Mouse (Mus musculus) CH12.LX (cell line): ENCODE measurements around the gene Vamp2. TPM values are rescaled to one million over a fixed set of nuclear protein-coding genes. Genes with fewer than 3 reads are reported as not detected.

ENCODE experiments used
- DNase-seq: peaks from one replicate; pipeline ENCODE4 v3.0.0-alpha.2; 2013; ENCODE audit errors: extremely low read depth
- H3K27ac ChIP-seq: 2 replicates; pipeline ENCODE4 v1.5.1; 2012; ENCODE audit warnings: low read depth, mild to moderate bottlenecking, control low read depth, moderate library complexity; ENCODE audit not compliant: insufficient read depth
- H3K27me3 ChIP-seq: replicated peaks from 2 replicates; pipeline ENCODE3; 2012; ENCODE audit warnings: inconsistent platforms
- H3K36me3 ChIP-seq, 2 experiments: replicated peaks in 1 of 2; 2 replicates each; pipeline versions ENCODE3 to v1.6.1; 2012; ENCODE audit warnings: inconsistent platforms in 1 of 2, low read length in 1 of 2, mild to moderate bottlenecking in 1 of 2, mixed read lengths in 1 of 2, moderate library complexity in 1 of 2; ENCODE audit not compliant: control insufficient read depth in 1 of 2, insufficient read depth in 1 of 2
- H3K4me1 ChIP-seq, 2 experiments: 2 replicates each; pipeline ENCODE4 v1.6.1; 2012; ENCODE audit warnings: inconsistent platforms in 1 of 2, moderate library complexity in 1 of 2; ENCODE audit not compliant: insufficient read depth in 2 of 2, control insufficient read depth in 1 of 2
- H3K4me2 ChIP-seq: 2 replicates; pipeline ENCODE4 v1.6.1; 2012; ENCODE audit warnings: low read depth, mild to moderate bottlenecking, control low read depth; ENCODE audit not compliant: poor library complexity, insufficient read depth, severe bottlenecking
- H3K4me3 ChIP-seq, 3 experiments: fragments of 150-350 bp in 1 of 3; sonication (generic) in 1 of 3; replicated peaks in 1 of 3; 2 replicates each; pipeline versions ENCODE3 to v1.5.1; 2011 to 2012; ENCODE audit warnings: low read depth in 2 of 3, low read length in 2 of 3, mild to moderate bottlenecking in 2 of 3, moderate library complexity in 2 of 3, control low read depth in 1 of 3, improper control_type of control experiment in 1 of 3, inconsistent platforms in 1 of 3, mixed read lengths in 1 of 3; ENCODE audit not compliant: poor library complexity in 1 of 3
- H3K79me2 ChIP-seq: replicated peaks from 2 replicates; pipeline ENCODE4 v1.6.1; 2012; ENCODE audit warnings: mild to moderate bottlenecking, moderate library complexity; ENCODE audit not compliant: control insufficient read depth, poor library complexity, insufficient read depth, severe bottlenecking; ENCODE audit errors: extremely low read depth
- H3K9ac ChIP-seq: 2 replicates; pipeline ENCODE4 v1.6.1; 2012; ENCODE audit warnings: low read depth, mild to moderate bottlenecking, control low read depth, moderate library complexity; ENCODE audit not compliant: insufficient read depth
- H3K9me3 ChIP-seq: replicated peaks from 2 replicates; pipeline ENCODE3; 2012; ENCODE audit warnings: low read length, inconsistent platforms, mixed read lengths
- BHLHE40 ChIP-seq: IDR thresholded peaks from 2 replicates; pipeline ENCODE4 v1.6.1; 2011; ENCODE audit warnings: mild to moderate bottlenecking, low read depth, low read length, improper control_type of control experiment
- CHD2 ChIP-seq: IDR thresholded peaks from 2 replicates; pipeline ENCODE4 v1.6.1; 2011; ENCODE audit warnings: low read length, improper control_type of control experiment
- CTCF ChIP-seq, 2 experiments: IDR thresholded peaks in 1 of 2; conservative IDR thresholded peaks in 1 of 2; 2 replicates each; pipeline ENCODE4 v1.5.1; 2011 to 2012; ENCODE audit warnings: low read depth in 2 of 2, low read length in 2 of 2, improper control_type of control experiment in 1 of 2, inconsistent platforms in 1 of 2, mild to moderate bottlenecking in 1 of 2, moderate library complexity in 1 of 2
- E2F4 ChIP-seq: IDR thresholded peaks from 2 replicates; pipeline ENCODE4 v1.6.1; 2011; ENCODE audit warnings: low read depth, low read length, improper control_type of control experiment; ENCODE audit not compliant: insufficient replicate concordance
- ELF1 ChIP-seq: IDR thresholded peaks from 2 replicates; pipeline ENCODE4 v1.6.1; 2014; ENCODE audit warnings: low read depth, mild to moderate bottlenecking, inconsistent platforms, low read length, improper control_type of control experiment
- HCFC1 ChIP-seq: IDR thresholded peaks from 2 replicates; pipeline ENCODE4 v1.6.1; 2012; ENCODE audit warnings: low read depth, mild to moderate bottlenecking, inconsistent platforms, low read length, improper control_type of control experiment
- MAFK ChIP-seq: IDR thresholded peaks from 2 replicates; pipeline ENCODE4 v1.6.1; 2011; ENCODE audit warnings: low read length, improper control_type of control experiment; ENCODE audit not compliant: insufficient replicate concordance
- MAZ ChIP-seq: IDR thresholded peaks from 2 replicates; pipeline ENCODE4 v1.6.1; 2012; ENCODE audit warnings: low read depth, mild to moderate bottlenecking, inconsistent platforms, low read length, improper control_type of control experiment, moderate library complexity
- MEF2A ChIP-seq: IDR thresholded peaks from 2 replicates; pipeline ENCODE4 v1.6.1; 2014; ENCODE audit warnings: low read depth, mild to moderate bottlenecking, inconsistent platforms, low read length, improper control_type of control experiment, borderline replicate concordance
- MXI1 ChIP-seq: IDR thresholded peaks from 2 replicates; pipeline ENCODE4 v1.6.1; 2011; ENCODE audit warnings: mild to moderate bottlenecking, low read depth, low read length, improper control_type of control experiment
- MYC ChIP-seq: IDR thresholded peaks from 2 replicates; pipeline ENCODE4 v1.6.1; 2011; ENCODE audit warnings: low read depth, mild to moderate bottlenecking, improper control_type of control experiment, low read length
- NELFE ChIP-seq: IDR thresholded peaks from 2 replicates; pipeline ENCODE4 v1.6.1; 2011; ENCODE audit warnings: low read depth, low read length, improper control_type of control experiment
- NRF1 ChIP-seq: IDR thresholded peaks from 2 replicates; pipeline ENCODE4 v1.6.1; 2014; ENCODE audit warnings: low read depth, mild to moderate bottlenecking, inconsistent platforms, low read length, improper control_type of control experiment, moderate library complexity
- POLR2A ChIP-seq: IDR thresholded peaks from 2 replicates; pipeline ENCODE4 v1.6.1; 2011; ENCODE audit warnings: low read depth, mild to moderate bottlenecking, improper control_type of control experiment, low read length
- POLR2AphosphoS2 ChIP-seq: IDR thresholded peaks from 2 replicates; pipeline ENCODE4 v1.6.1; 2011; ENCODE audit warnings: low read depth, low read length, improper control_type of control experiment
- RCOR1 ChIP-seq: conservative IDR thresholded peaks from 2 replicates; pipeline ENCODE4 v1.6.1; 2012; ENCODE audit warnings: low read depth, mild to moderate bottlenecking, inconsistent platforms, low read length, improper control_type of control experiment
- SIN3A ChIP-seq: IDR thresholded peaks from 2 replicates; pipeline ENCODE4 v1.6.1; 2012; ENCODE audit warnings: low read length, improper control_type of control experiment, inconsistent platforms
- UBTF ChIP-seq: IDR thresholded peaks from 2 replicates; pipeline ENCODE4 v1.6.1; 2012; ENCODE audit warnings: low read depth, mild to moderate bottlenecking, inconsistent platforms, low read length, improper control_type of control experiment, moderate library complexity
- ZKSCAN1 ChIP-seq: IDR thresholded peaks from 2 replicates; pipeline ENCODE4 v1.6.1; 2012; ENCODE audit warnings: low read depth, inconsistent platforms, low read length, improper control_type of control experiment, borderline replicate concordance
- dilution Hi-C: fragments of 300-500 bp; cut with MboI; formaldehyde crosslinking; loops from 2 replicates; pipeline ENCODE4 v1.14.3; 2020; ENCODE audit warnings: low sequenced_read_pairs; ENCODE audit not compliant: extremely low pct_unique_long_range_greater_than_20kb, extremely low pct_ligation_motif_present
- in situ Hi-C: fragments of 300-500 bp; cut with MboI; formaldehyde crosslinking; loops from 3 replicates; pipeline ENCODE4 v1.14.3; 2019; ENCODE audit warnings: low sequenced_read_pairs, low pct_ligation_motif_present, low pct_unique_long_range_greater_than_20kb, mixed read lengths
- polyA plus RNA-seq: library from polyadenylated mRNA; unstranded; fragments of >175 nt; gene quantifications from 2 replicates; pipeline ENCODE4 v1.2.1, GENCODE M21; 2012; ENCODE audit warnings: low read depth; ENCODE audit not compliant: insufficient read length
- total RNA-seq, 2 experiments: library from RNA; depleted of rRNA; stranded (reverse); fragments of 300-350 nt in 1 of 2; fragments of >200 nt in 1 of 2; gene quantifications; 2 replicates each; pipeline ENCODE4 v1.2.3; 2012 to 2014

Gene Vamp2
- total and polyA plus RNA-seq, 3 experiments = 1.3 to 26.0 (median 8.2) TPM

DNA sequence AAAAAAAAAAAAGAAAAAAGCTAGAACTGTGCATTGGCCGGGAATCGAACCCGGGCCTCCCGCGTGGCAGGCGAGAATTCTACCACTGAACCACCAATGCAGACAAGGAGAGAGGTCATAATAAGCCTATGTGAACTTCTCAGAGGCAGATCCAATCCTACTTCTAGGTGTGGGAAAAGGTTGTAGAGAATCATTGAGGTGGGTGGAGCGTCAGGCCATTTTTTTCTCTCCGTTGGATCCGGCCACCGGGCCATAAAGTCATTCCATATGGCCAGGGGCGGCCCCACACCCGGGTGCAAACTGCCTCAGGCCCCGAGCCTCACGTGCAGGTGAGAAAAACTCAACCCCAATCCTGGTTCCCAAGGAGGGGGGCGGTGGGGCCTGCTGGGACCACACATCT lies 30.5 kb downstream of the Vamp2 start (continued):
- TF ChIP-seq RCOR1 (no peak), POLR2AphosphoS2 (no peak)

DNA sequence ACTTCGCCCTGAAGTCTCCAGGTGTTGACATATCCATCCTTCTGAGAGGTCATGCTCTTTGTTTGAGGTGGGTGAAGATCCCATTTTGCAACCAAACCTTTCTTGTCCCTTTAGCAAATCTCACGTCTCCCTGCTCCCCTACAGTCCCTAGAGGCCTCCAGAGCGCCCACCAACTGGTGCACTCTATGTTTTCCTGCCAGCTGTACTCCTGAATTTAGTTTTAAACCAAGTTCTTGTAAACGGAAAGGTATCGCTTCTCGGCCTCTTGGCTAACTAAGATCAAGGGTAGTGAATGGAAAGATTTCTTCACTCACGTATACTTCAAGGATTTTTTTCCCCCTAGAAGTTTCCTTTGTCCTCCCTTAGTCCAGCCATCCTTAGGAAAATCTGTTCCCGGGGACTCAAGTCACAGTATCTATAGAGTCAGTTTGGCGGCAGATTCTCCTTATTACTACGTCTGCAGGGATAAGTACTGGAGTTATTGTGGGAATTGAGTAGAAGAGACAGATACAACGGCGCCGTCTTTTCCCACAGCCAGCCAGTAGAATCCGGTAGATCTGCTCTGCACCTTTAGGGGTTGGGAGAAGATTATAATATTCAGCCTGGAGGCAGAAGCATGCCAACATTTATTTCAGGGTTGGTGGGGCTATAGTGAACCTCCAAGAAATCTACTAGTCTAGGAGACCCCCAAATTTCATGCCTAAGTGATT lies 31.3 kb downstream of the Vamp2 start:
- Histone ChIP-seq H3K27ac (no peak overlapping the region), H3K9me3 (no peaks in the 10 kb centered on the region), H3K79me2 (no peaks in the 10 kb centered on the region), H3K27me3 (peaks cover 70% of the 10 kb centered on the region), H3K9ac (no peak overlapping the region), H3K4me1 (peaks cover 2 to 43% of the 10 kb centered on the region in 2 experiments; a peak in 2 of 4 replicates), H3K4me3 (peak overlapping the region in 2 of 3 experiments; percentile 22 to 62), H3K36me3 (no peaks in the 10 kb centered on the region), H3K4me2 (peak overlapping the region; percentile 88)
- no peak for DNase-seq
- TF ChIP-seq E2F4 (no peak), CTCF (conservative IDR thresholded peaks at IDR 0.05 in 1 of 2, IDR thresholded peaks at IDR 0.05 in 1 of 2; ENCODE audit: low read depth in 2 of 2, low read length in 2 of 2) (no peak), NRF1 (no peak), CHD2 (no peak), POLR2A (no peak), BHLHE40 (no peak), ZKSCAN1 (no peak), MEF2A (no peak), POLR2AphosphoS2 (no peak), SIN3A (no peak), ELF1 (no peak)
- in situ Hi-C loops (loop anchor here (5.0 kb wide), 1 partner anchor 57 kb away; no protein-coding TSS in a partner anchor), dilution Hi-C loops (no loop called here)

- peaks cover 2 to 42% of the 10 kb centered on the region in 2 experiments; a peak in 2 of 4 replicates for H3K4me1 ChIP-seq
These were observed 32.1 kb downstream of the Vamp2 start, which contains the start of gene Hes7 for GRCm38 (mm10) chr11:69120221-69121000. Hes7 (plus strand) TSS chr11:69120404.

More at GRCm38 (mm10) chr11:69120221-69121000, 32.1 kb downstream of the Vamp2 start, which contains the start of gene Hes7:
- Histone ChIP-seq H3K4me2 (peak within 1 kb of the TSS; percentile 88), H3K36me3 (no peaks in the 10 kb centered on the region), H3K4me3 (peak within 1 kb of the TSS; percentile 22 to 76 (median 69)), H3K79me2 (no peaks in the 10 kb centered on the region), H3K9me3 (no peaks in the 10 kb centered on the region), H3K27me3 (peaks cover 62% of the 10 kb centered on the region)
- no peak for TF ChIP-seq UBTF
- no peak for TF ChIP-seq MAFK
- TF ChIP-seq NELFE = 0 out of 2 replicates have a peak, but pooled peaks have one; percentile 26
- no peak for TF ChIP-seq ZKSCAN1
- no peak for TF ChIP-seq E2F4
- TF ChIP-seq MYC = no peak
- 0 out of 2 replicates have a peak, but pooled peaks have one; percentile 30 for TF ChIP-seq MAZ
- TF ChIP-seq MXI1 = no peak
- TF ChIP-seq HCFC1 = no peak
- TF ChIP-seq, all 38 proteins: peak for 2
- Histone ChIP-seq H3K27ac (no peak within 1 kb of the TSS), H3K9ac (no peak within 1 kb of the TSS)
- in situ Hi-C loops = no loop called here
- dilution Hi-C loops = no loop called here
- DNase-seq = no peak
